Mouse (Mus musculus): ENCODE measurements at regions not wholly inside any gene's neighbourhood (a gene's known extent, or its start where the extent isn't known, plus 50 kb on each side); places are given as distances from the start of the nearest gene placed in this dataset.

GRCm38 (mm10) chr8:56932421-56932820 lies 381.5 kb downstream of the Fbxo8 start:
- TF ChIP-seq CTCF (IDR thresholded peaks at IDR 0.05; ENCODE audit: control insufficient read depth, insufficient read depth, insufficient read length) (no peak), CEBPB (IDR thresholded peaks at IDR 0.05; ENCODE audit: low read depth) (no peak), MAX (IDR thresholded peaks at IDR 0.05) (no peak)
